Mouse (Mus musculus): ENCODE data around the gene Ptpa. TPM values are rescaled to one million over a fixed set of nuclear protein-coding genes. Genes with fewer than 3 reads are reported as not detected.

Ptpa gene
- polyA plus RNA-seq (2015; fragmentation: Nextera tagmentation; extraction: Ambion mirVana), result 120 and 132 TPM in 2 replicates

GRCm38 (mm10) chr2:30415936-30416648 lies at the start of gene Ptpa:
Gene Ptpa (plus strand): TSS chr2:30416039.
- H3K4me2 ChIP-seq (ENCODE audit: low read depth, low read length), result peak within 1 kb of the TSS; percentile 85
- peaks cover 28% of the 10 kb centered on the region for H3K4me1 ChIP-seq (ENCODE audit: control insufficient read depth, insufficient read depth, low read length)
- peak within 1 kb of the TSS; percentile 91 for H3K4me3 ChIP-seq (ENCODE audit: low read length)
- H3K27me3 ChIP-seq (replicated peaks; ENCODE audit: control insufficient read depth, insufficient read depth, low read length), result no peaks in the 10 kb centered on the region
- peak within 1 kb of the TSS; percentile 97 for H3K27ac ChIP-seq (ENCODE audit: low read length)
- under 1% methylated on average over 65 of the region's 67 CpGs for WGBS
- no peaks in the 10 kb centered on the region for H3K36me3 ChIP-seq (ENCODE audit: control insufficient read depth, insufficient read depth, low read length)
- peak; percentile 91 for ATAC-seq
- H3K9ac ChIP-seq (ENCODE audit: low read depth, low read length), result peak within 1 kb of the TSS; percentile 98
- no peaks in the 10 kb centered on the region for H3K9me3 ChIP-seq (ENCODE audit: control insufficient read depth, low read length)

GRCm38 (mm10) chr2:30366203-30366602 lies 49.6 kb upstream of the Ptpa start:
- Histone ChIP-seq H3K9ac (ENCODE audit: low read depth, low read length) (no peak overlapping the region), H3K27me3 (replicated peaks; ENCODE audit: control insufficient read depth, insufficient read depth, low read length) (no peaks in the 10 kb centered on the region), H3K4me1 (ENCODE audit: control insufficient read depth, insufficient read depth, low read length) (peaks cover 11% of the 10 kb centered on the region), H3K36me3 (ENCODE audit: control insufficient read depth, insufficient read depth, low read length) (peaks cover 10% of the 10 kb centered on the region), H3K27ac (ENCODE audit: low read length) (no peak overlapping the region), H3K4me2 (ENCODE audit: low read depth, low read length) (no peak overlapping the region), H3K4me3 (ENCODE audit: low read length) (no peak overlapping the region), H3K9me3 (ENCODE audit: control insufficient read depth, low read length) (no peaks in the 10 kb centered on the region)
- WGBS, result 75% methylated on average over 5 of the region's 5 CpGs
- ATAC-seq, result no peak

DNA sequence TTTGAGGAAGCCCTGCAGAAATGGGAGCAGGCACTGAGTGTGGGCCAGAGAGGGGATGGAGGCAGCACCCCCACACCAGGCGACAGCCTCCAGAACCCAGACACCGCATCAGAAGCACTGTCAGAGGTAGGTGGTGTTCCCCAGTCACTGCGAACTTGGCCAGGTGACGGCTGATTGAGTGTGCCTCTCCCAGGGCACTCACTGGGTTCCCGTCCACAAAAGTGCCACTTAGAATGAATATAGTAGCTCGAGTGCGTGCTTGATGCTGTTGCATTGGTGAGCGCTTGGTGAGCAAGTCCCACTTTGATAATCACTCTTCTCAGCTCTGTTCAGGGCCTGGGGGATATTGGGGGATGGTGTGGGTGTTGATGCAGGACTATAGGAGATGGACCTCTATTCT lies 44.3 kb upstream of the Ptpa start:
- 97% methylated on average over 8 of the region's 8 CpGs for WGBS

GRCm38 (mm10) chr2:30372726-30373125 lies 43.1 kb upstream of the Ptpa start:
- Histone ChIP-seq H3K4me3 (ENCODE audit: low read length) (no peak overlapping the region), H3K27ac (ENCODE audit: low read length) (no peak overlapping the region), H3K9ac (ENCODE audit: low read depth, low read length) (no peak overlapping the region), H3K4me2 (ENCODE audit: low read depth, low read length) (no peak overlapping the region), H3K4me1 (ENCODE audit: control insufficient read depth, insufficient read depth, low read length) (no peaks in the 10 kb centered on the region), H3K36me3 (ENCODE audit: control insufficient read depth, insufficient read depth, low read length) (peaks cover 26% of the 10 kb centered on the region), H3K27me3 (replicated peaks; ENCODE audit: control insufficient read depth, insufficient read depth, low read length) (no peaks in the 10 kb centered on the region), H3K9me3 (ENCODE audit: control insufficient read depth, low read length) (no peaks in the 10 kb centered on the region)
- 95% methylated on average over 5 of the region's 5 CpGs for WGBS
- no peak for ATAC-seq

More for the DNA sequence above, 44.3 kb upstream of the Ptpa start:
- ATAC-seq, result no peak
- no peaks in the 10 kb centered on the region for H3K9me3 ChIP-seq (ENCODE audit: control insufficient read depth, low read length)
- no peak overlapping the region for H3K27ac ChIP-seq (ENCODE audit: low read length)
- no peaks in the 10 kb centered on the region for H3K4me1 ChIP-seq (ENCODE audit: control insufficient read depth, insufficient read depth, low read length)
- H3K27me3 ChIP-seq (replicated peaks; ENCODE audit: control insufficient read depth, insufficient read depth, low read length), result no peaks in the 10 kb centered on the region
- H3K4me3 ChIP-seq (ENCODE audit: low read length), result no peak overlapping the region
- H3K4me2 ChIP-seq (ENCODE audit: low read depth, low read length), result no peak overlapping the region
- H3K9ac ChIP-seq (ENCODE audit: low read depth, low read length), result no peak overlapping the region
- peaks cover 23% of the 10 kb centered on the region for H3K36me3 ChIP-seq (ENCODE audit: control insufficient read depth, insufficient read depth, low read length)

DNA sequence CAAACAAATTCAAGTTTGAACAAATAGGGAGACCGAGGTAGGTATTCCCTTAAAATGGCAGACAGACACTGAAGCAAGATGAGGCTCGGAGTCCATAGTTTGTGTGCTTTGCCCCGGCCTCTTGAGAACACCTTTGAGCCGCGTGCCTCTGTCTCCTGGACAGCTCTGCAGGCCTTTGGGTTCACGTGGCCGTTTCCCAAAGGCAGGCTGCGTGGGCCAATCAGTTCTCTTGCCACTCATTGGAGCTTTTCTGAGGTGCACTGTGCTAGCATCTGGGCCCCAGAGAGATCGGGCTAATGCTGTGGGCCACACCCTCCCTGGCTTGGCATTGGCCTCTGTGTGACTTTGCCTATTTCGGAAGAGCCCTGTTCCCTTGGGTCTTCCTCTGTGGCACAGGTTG lies 39.9 kb upstream of the Ptpa start:
- no peak for ATAC-seq
- no peaks in the 10 kb centered on the region for H3K4me1 ChIP-seq (ENCODE audit: control insufficient read depth, insufficient read depth, low read length)
- WGBS, result 91% methylated on average over 10 of the region's 10 CpGs
- no peak overlapping the region for H3K4me2 ChIP-seq (ENCODE audit: low read depth, low read length)
- H3K4me3 ChIP-seq (ENCODE audit: low read length), result no peak overlapping the region
- no peaks in the 10 kb centered on the region for H3K27me3 ChIP-seq (replicated peaks; ENCODE audit: control insufficient read depth, insufficient read depth, low read length)
- no peaks in the 10 kb centered on the region for H3K9me3 ChIP-seq (ENCODE audit: control insufficient read depth, low read length)
- peaks cover 30% of the 10 kb centered on the region for H3K36me3 ChIP-seq (ENCODE audit: control insufficient read depth, insufficient read depth, low read length)
- no peak overlapping the region for H3K27ac ChIP-seq (ENCODE audit: low read length)
- H3K9ac ChIP-seq (ENCODE audit: low read depth, low read length), result no peak overlapping the region

GRCm38 (mm10) chr2:30377721-30378120 lies 38.1 kb upstream of the Ptpa start:
- no peaks in the 10 kb centered on the region for H3K9me3 ChIP-seq (ENCODE audit: control insufficient read depth, low read length)
- 86% methylated on average over 5 of the region's 5 CpGs for WGBS
- H3K4me3 ChIP-seq (ENCODE audit: low read length), result no peak overlapping the region
- H3K9ac ChIP-seq (ENCODE audit: low read depth, low read length), result no peak overlapping the region
- no peaks in the 10 kb centered on the region for H3K4me1 ChIP-seq (ENCODE audit: control insufficient read depth, insufficient read depth, low read length)
- H3K27me3 ChIP-seq (replicated peaks; ENCODE audit: control insufficient read depth, insufficient read depth, low read length), result no peaks in the 10 kb centered on the region
- no peak overlapping the region for H3K4me2 ChIP-seq (ENCODE audit: low read depth, low read length)
- H3K27ac ChIP-seq (ENCODE audit: low read length), result no peak overlapping the region
- H3K36me3 ChIP-seq (ENCODE audit: control insufficient read depth, insufficient read depth, low read length), result peaks cover 26% of the 10 kb centered on the region
- ATAC-seq, result 0 out of 2 replicates have a peak, but pooled peaks have one; percentile 31

DNA sequence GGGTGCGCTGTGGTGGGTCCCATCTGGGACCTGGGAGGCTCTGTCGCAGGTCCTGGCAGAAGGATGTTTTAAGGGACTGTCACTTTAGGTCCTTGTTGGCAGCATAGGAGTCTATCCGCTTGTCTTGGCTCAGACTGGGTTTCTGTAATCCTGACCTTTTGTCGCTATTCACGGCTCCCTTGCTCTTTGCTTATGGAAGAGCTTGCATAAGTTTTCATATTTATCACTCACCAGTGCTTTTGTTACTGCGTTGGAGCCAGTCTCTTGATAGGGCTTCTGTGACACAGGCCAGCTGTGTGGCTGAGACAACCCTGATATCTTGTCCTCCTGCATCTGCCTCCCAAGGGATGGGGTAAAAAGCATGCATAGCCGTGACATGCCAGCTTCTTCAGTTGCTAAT lies 36.5 kb upstream of the Ptpa start:
- no peak overlapping the region for H3K27ac ChIP-seq (ENCODE audit: low read length)
- no peak overlapping the region for H3K4me2 ChIP-seq (ENCODE audit: low read depth, low read length)
- no peak overlapping the region for H3K9ac ChIP-seq (ENCODE audit: low read depth, low read length)
- H3K9me3 ChIP-seq (ENCODE audit: control insufficient read depth, low read length), result no peaks in the 10 kb centered on the region
- H3K36me3 ChIP-seq (ENCODE audit: control insufficient read depth, insufficient read depth, low read length), result peaks cover 25% of the 10 kb centered on the region
- H3K27me3 ChIP-seq (replicated peaks; ENCODE audit: control insufficient read depth, insufficient read depth, low read length), result no peaks in the 10 kb centered on the region
- no peak overlapping the region for H3K4me3 ChIP-seq (ENCODE audit: low read length)
- no peak for ATAC-seq
- WGBS, result 90% methylated on average over 7 of the region's 7 CpGs
- H3K4me1 ChIP-seq (ENCODE audit: control insufficient read depth, insufficient read depth, low read length), result no peaks in the 10 kb centered on the region

- Histone ChIP-seq H3K36me3 (ENCODE audit: control insufficient read depth, insufficient read depth, low read length) (peaks cover 25% of the 10 kb centered on the region), H3K27ac (ENCODE audit: low read length) (no peak overlapping the region), H3K4me1 (ENCODE audit: control insufficient read depth, insufficient read depth, low read length) (no peaks in the 10 kb centered on the region), H3K27me3 (replicated peaks; ENCODE audit: control insufficient read depth, insufficient read depth, low read length) (no peaks in the 10 kb centered on the region), H3K9ac (ENCODE audit: low read depth, low read length) (no peak overlapping the region), H3K4me3 (ENCODE audit: low read length) (no peak overlapping the region), H3K4me2 (ENCODE audit: low read depth, low read length) (no peak overlapping the region), H3K9me3 (ENCODE audit: control insufficient read depth, low read length) (no peaks in the 10 kb centered on the region)
- ATAC-seq, result no peak
- 88% methylated on average over 10 of the region's 10 CpGs for WGBS
These were observed 35.1 kb upstream of the Ptpa start for GRCm38 (mm10) chr2:30380564-30381376.

DNA sequence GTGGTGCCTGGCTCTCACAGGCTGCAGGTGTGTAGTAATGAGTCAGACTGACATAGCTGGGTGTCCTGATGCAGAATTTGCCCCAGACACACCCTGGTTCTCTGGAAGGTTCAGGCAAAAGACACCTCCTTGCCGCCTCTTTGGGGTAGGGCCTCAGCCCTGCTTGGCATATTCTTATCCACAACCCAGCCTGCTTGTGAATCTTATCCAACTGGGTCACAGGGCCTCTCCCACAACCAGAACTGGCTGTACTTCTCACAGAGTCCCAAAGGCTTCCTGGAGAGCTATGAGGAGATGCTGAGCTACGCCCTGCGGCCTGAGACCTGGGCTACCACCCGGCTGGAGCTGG lies 34.5 kb upstream of the Ptpa start:
- ATAC-seq, result no peak
- Histone ChIP-seq H3K27me3 (replicated peaks; ENCODE audit: control insufficient read depth, insufficient read depth, low read length) (no peaks in the 10 kb centered on the region), H3K27ac (ENCODE audit: low read length) (no peak overlapping the region), H3K4me2 (ENCODE audit: low read depth, low read length) (no peak overlapping the region), H3K36me3 (ENCODE audit: control insufficient read depth, insufficient read depth, low read length) (peaks cover 25% of the 10 kb centered on the region), H3K4me3 (ENCODE audit: low read length) (no peak overlapping the region), H3K4me1 (ENCODE audit: control insufficient read depth, insufficient read depth, low read length) (no peaks in the 10 kb centered on the region), H3K9me3 (ENCODE audit: control insufficient read depth, low read length) (no peaks in the 10 kb centered on the region), H3K9ac (ENCODE audit: low read depth, low read length) (no peak overlapping the region)
- WGBS, result 91% methylated on average over 4 of the region's 4 CpGs
